Mouse (Mus musculus) cerebellum, adult 2 months (tissue): ENCODE measurements around the gene Tm9sf2.

Experiments used
- CTCF ChIP-seq: fragments of 200-500 bp; IDR thresholded peaks from 2 replicates; pipeline ENCODE4 v1.5.1; 2011; ENCODE audit warnings: low read depth, mild to moderate bottlenecking, control low read depth, low read length, moderate library complexity, borderline replicate concordance; ENCODE audit not compliant: insufficient read depth
- POLR2A ChIP-seq: fragments of 200-500 bp; IDR thresholded peaks from 2 replicates; pipeline ENCODE4 v1.6.1; 2011; ENCODE audit warnings: low read length, control low read depth, borderline replicate concordance; ENCODE audit not compliant: insufficient read depth

- TF ChIP-seq POLR2A (no peak), CTCF (no peak)
These were observed 83.7 kb downstream of the Tm9sf2 start for GRCm38 (mm10) chr14:122190527-122190926.
